Mouse (Mus musculus) gastrocnemius, postnatal 14 days (tissue): ENCODE measurements around the gene Tmcc1. TPM values are rescaled to one million over a fixed set of nuclear protein-coding genes. Genes with fewer than 3 reads are reported as not detected.
A peak's percentile ranks its signal among the peaks of the same experiment; 100 is the strongest.
"Not testable (repeated sequence)": the region's sequence is repeated elsewhere in the genome, so short reads cannot be mapped to it uniquely, and the experiment has no call there.

Experiments
- DNase-seq: peaks from one replicate; pipeline ENCODE4 v3.0.0; 2021; ENCODE audit warnings: mixed read lengths
- intact Hi-C: fragments of 180-260 bp; cut with DNase I; formaldehyde crosslinking; loops from one replicate; pipeline ENCODE4 v1.15.1; 2025; ENCODE audit warnings: low total_unique reads
- total RNA-seq, 2 experiments: library from RNA; stranded (reverse); gene quantifications; 2 replicates each; pipeline ENCODE4 v1.2.3; 2021

Tmcc1 gene
- total RNA-seq, 2 experiments from 2014 or later, result 26.8 to 37.0 TPM

DNA sequence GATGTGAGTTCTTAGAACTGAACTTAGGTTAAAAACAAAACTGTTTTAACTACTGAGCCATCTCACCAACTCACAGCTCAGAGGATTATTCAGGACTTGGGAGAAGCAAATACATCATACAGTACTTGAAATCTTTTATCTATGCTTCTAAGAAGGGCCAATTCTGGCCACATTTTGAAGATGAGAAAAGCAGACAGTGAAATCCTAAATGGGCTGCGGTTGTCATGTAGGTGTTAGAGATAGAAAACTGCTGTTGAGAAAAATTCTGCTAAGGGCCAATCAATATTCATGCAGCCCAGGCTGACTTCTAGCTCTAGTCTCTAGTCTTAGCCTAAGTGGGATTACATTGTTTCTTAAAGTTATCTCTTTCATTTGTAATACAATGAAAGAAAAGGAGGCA lies 26.9 kb downstream of the Tmcc1 start:
- no peak for DNase-seq
- intact Hi-C loops, result no loop called here

DNA sequence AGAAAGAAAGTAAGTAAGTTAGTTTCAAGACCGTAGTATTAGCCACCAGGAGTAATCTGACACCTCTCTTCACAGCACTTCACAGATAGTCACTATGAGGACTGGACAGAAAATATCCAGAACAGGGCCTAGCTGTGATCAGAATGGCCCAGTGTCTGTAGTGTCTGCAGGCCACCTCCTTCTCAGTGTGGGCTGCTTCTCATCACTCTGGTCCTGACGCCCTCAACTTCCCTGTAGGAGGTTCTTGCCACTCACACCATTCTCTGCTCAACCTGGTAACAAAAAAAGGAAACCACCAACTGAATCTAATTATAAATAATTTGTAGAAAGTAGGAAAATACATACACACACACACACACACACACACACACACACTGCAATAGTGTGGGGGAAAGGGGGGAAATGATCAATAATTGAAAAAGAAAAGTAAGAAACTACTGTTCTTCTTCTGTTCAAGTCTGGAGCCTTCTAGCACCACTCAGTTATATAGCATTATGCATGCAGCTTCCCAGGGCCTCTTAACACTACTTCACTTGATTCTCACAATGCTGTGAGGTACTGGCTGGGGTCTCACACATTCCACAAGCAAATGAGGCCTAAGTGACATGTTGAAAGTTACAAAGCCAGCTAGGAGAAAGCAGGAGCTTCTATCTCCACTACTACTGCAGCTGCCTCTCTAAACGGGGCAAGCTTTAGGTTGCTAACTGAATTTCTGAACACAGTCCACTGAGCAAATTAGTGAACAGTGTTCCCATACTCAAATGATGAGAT lies 38.2 kb downstream of the Tmcc1 start:
- DNase-seq, result no peak
- intact Hi-C loops, result no loop called here

DNA sequence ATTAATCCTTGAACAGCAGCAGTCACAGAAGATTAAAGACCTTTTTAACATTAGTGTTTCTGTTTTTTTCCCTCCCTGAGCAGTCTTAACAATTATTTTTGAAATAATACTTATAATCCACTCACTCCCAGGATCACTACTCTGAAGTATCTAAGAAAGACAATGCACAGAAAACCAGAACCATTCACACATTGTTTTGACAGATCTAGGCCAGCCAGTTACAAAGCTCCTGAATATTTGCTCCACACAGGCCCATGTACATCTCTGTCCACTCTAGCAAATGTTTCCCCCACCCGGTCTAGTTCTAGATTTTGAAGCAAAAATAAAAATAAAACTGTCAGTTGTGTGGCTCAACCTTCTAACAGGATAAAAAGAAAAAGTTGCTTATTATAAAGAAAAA lies 45.9 kb downstream of the Tmcc1 start:
- DNase-seq, result no peak
- intact Hi-C loops, result no loop called here

DNA sequence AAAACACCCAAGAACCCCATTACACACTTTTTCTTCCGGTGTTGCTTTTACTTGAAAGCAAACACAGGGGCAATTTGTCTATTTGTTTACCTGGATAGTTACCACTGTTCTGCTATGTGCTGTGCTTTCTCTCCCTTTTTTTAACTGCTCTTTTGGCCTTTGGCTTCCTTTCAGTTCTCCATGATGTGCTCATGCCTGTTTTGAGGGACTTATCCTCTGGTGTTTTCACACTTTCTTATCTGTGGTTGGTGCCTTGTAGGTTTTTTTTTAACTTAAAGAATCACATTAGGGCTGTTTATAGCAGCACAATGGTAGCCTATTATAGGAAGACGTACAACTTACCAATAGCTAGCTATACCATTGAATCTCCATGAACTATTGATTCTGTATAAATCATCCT lies 51.6 kb downstream of the Tmcc1 start:
- intact Hi-C loops, result no loop called here
- DNase-seq, result no peak

DNA sequence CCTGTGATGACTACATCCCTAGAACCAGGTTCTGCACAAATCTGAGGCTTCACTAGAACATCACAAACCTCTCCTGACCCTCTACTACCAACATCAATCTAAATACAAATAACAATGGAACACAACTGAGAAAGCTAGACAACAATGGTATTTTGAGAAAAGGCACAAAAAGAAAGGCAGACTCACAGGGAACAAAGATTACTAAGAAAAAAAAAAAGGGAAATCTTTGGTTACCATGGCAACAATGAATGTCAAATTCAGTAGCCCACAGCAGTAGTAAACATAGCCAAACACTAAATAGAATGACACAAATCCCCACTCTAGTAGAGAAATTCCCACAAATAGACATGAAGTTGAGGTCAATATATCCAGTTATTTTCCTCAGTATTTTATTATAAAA lies 52.5 kb downstream of the Tmcc1 start:
- intact Hi-C loops, result no loop called here
- no peak for DNase-seq

DNA sequence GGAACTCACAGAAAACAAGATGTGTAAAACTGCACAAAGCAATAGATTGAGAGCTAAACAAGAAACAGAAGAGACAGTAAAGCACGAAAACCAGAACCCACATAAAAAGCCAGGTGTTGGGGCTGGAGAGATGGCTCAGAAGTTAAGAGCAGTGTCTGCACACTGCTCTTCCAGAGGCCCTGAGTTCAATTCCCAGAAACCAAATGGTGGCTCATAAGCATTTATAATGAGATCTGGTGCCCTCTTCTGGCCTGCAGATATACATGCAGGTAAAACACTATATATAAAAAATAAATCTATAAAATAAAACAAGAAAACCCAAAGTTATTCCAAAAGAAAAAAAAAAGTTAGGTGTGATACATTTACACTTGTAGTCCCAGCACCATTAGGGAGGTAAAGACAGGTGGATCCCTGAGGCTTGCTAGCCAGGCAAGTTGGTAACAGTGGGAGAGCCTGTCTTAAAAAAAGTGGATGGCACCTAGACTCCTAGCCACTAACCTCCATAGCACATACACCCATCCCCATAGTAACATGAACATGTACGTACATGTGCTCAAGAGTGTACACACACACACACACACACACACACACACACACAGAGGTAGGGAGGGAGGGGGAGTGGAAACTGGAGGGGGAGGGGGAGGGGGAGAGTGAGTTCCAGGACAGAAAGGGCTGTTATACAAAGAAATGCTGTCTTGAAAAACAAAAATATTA lies 54.0 kb downstream of the Tmcc1 start:
- intact Hi-C loops, result loop anchor here (10.0 kb wide), 1 partner anchor 244 kb away; no protein-coding TSS in a partner anchor
- DNase-seq, result no peak

DNA sequence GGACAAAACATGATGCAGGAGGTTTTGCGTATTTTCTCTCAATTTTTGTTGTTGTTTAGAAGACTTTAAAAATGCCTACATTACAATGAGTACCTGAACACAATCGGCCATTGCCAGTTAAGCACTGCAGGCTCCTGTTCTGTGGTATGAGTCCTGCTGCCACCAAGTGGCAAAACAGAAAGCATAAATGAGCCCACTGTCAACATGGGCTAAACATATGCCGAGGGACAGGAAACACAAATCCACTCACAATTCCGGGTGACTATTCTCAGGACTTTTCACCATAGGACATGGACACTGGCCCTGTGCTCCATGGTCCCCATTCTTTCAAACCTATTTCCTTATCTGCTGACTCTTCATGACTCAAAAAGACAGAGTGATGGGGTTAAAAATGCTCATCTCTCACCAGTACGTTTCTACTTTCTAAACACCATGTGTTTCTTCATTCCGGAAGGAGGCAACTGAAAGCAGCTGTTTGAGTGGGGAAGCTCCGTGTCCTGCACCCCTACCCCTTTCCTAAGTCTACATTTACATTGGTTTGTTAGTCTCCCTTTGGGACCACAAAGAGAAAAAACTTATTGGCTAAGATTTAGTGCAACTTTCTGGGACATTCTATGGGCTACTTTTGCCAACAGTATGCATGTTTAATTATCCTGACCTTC lies 57.2 kb downstream of the Tmcc1 start:
- intact Hi-C loops, result loop anchor here (10.0 kb wide), 1 partner anchor 241 kb away; no protein-coding TSS in a partner anchor
- DNase-seq, result no peak

DNA sequence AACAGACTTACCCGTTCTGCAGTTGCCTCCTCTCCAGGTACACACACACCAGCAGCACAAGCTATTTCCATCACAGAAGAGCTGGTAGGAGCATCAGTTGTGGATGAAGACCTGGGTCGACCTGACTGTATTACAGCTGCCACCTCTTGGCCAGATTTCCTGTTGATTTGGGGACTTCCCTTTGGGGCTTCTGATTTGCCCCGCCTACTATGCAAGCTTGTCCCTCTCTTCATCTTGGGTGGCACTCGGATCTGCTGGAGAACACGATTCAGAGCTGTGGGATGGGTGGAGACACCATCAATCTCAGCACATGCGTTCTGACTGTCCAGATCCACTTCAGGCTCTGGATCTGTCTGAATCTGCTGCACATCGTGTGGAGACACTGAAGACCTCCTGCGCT lies 59.5 kb downstream of the Tmcc1 start:
- no peak for DNase-seq
- intact Hi-C loops, result loop anchor here (10.0 kb wide), 1 partner anchor 239 kb away; no protein-coding TSS in a partner anchor

DNA sequence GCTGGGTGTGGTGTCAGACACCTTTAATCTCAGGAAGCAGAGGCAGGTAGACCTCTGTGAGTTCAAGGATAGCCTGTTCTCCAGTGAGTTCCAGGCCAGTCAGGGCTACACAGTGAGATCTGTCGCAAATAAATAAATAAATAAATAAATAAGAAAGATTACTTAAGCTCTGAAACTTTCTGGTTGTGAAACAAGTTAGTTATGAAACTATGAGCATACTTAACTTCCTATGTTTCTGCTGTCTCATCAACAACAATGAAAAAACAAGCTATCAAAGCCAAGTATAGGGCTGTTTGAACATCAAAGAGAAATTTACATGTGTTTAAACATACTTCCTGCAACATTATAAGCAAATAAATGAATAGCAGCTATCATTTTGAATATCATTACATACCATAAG lies 61.5 kb downstream of the Tmcc1 start:
- DNase-seq, result no peak
- intact Hi-C loops, result loop anchor here (10.0 kb wide), 1 partner anchor 237 kb away; no protein-coding TSS in a partner anchor

DNA sequence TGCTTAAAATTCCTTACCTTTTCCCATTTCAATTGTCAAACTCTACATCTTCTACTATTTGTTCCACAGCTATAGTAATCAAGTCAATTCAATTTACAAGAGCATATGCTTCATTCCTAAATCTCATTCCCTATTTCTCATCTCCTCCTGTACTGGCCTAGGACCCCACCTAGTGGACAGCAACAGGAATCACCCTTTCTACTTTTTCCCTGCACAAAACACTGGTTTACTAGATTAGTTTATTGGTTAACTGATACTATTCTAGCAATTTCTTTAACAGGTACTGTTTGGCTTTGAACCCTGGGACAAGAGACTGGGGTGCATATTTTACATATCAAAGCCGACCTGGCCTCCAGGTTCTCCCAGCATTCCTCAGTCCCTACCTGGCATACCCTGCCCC lies 64.6 kb downstream of the Tmcc1 start:
- intact Hi-C loops, result loop anchor here (5.0 kb wide), 1 partner anchor 116 kb away; no protein-coding TSS in a partner anchor
- DNase-seq, result no peak

DNA sequence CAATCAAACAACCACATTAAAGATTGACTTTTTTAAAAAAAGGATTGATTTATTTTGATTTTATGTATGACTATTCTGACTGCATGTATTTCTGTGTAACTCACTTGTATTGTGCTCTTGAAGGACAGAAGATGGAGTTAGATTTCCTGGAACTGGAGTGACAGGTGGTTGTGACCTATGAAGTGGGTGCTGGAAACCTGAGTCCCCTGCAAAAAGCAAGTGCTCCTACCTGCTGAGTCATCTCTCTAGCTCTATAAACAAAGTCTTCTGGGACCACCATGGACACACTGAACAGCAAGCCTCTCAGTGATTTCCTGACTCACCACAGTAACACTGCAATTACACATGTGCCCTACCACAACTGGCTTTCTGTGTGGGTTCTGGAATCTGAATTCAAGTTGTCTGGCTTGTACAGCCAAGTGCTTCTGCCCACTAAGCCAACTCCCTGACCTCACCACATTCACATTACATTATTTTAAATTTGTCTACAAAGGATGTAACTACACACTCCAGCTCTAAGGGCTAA lies 65.3 kb downstream of the Tmcc1 start:
- DNase-seq, result no peak
- intact Hi-C loops, result loop anchor here (5.0 kb wide), 1 partner anchor 116 kb away; no protein-coding TSS in a partner anchor

DNA sequence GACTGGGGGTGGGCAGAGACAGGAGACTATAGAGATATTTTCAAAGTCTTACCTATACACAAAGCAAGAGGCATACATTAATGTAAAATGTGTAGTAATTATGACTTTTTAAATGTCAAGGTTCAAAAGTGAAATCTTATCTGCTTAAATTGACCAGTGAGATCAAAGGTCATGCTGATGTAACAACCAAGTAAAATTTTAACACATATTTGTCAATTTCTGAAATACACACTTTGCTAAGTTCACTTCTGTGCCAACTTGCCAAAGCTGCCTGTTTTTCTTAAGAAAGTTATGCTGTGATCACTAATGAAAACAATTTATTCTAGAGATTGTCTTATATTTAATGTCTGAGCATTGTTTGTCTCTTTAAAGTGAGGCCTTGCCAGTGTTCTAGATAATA lies 66.7 kb downstream of the Tmcc1 start:
- intact Hi-C loops, result loop anchor here (5.0 kb wide), 1 partner anchor 114 kb away; no protein-coding TSS in a partner anchor
- DNase-seq, result no peak

DNA sequence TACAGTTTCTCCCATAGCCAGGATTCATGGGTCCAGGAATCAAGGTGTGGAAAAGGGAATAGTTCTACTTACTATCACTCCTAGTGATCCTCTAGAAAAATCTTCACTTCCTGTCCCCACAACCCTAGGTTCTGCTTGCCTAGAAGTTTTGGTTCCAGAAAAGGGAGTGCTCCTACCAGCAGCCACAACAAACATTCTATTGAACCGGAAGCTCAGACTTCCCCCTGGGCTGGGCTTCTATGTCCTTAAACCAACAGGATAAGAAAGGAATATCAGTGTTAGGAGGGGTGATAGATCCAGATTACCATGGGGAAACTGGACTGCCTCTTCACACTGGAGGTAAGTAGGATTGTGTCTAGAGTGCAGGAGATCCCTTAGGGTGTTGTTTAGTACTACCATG lies 70.4 kb downstream of the Tmcc1 start:
- intact Hi-C loops, result no loop called here
- no peak for DNase-seq

DNA sequence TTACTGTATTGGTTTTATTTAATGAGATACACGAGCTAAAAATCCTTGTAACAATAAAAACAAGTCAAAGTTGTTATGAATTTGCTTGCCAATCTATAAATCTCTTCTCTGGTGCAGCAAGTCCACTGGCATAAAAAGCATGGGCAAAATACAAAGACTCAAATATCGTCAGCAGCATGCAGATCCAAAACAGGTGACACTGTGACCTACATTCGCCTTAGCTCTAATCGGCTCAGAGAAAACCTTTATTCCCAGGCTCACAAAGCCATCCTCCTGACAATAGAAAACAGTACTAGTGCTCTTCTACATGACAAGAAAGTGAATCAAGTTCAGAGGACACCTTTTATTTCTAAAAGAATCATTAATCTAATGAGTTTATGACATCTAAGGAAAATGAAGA lies 73.6 kb downstream of the Tmcc1 start:
- no peak for DNase-seq
- intact Hi-C loops, result loop anchor here (10.0 kb wide), 1 partner anchor 55 kb away; no protein-coding TSS in a partner anchor

DNA sequence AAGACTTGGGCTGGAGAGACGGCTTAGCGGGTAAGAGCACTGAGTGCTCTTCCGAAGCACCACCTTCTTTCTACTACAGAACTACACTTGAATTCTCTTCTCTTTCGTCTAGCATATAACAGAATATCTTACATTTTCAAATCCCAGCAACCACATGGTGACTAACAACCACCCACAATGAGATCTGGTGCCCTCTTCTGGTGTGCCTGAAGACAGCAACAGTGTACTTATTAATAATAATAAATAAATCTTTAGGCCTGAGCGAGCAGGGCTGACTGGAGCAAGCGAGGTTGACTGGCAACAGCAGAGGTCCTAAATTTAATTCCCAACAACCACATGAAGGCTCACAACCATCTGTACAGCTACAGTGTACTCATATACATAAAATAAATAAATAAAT lies 76.7 kb downstream of the Tmcc1 start:
- intact Hi-C loops, result loop anchor here (10.0 kb wide), 1 partner anchor 52 kb away; no protein-coding TSS in a partner anchor
- not testable (repeated sequence) for DNase-seq

DNA sequence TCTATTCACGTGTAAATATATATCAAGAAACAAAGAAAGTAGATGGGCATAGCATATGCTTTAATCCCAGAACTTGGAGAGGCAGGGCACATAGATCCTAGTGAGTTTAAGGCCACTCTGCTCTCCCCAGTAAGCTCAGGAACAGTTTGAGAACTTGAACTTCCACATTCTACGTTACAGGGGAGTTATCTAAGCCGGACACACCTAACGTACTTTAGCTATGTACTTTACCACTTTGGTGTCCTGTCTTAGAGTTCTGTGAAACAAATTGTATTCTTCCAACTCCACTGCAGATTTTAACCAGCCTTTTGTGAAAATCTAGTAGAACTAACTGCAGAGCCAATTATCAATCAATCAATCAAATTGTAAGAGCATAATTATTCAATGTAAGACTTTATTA lies 82.7 kb downstream of the Tmcc1 start:
- no peak for DNase-seq
- intact Hi-C loops, result loop anchor here (10.0 kb wide), 1 partner anchor 46 kb away; no protein-coding TSS in a partner anchor

DNA sequence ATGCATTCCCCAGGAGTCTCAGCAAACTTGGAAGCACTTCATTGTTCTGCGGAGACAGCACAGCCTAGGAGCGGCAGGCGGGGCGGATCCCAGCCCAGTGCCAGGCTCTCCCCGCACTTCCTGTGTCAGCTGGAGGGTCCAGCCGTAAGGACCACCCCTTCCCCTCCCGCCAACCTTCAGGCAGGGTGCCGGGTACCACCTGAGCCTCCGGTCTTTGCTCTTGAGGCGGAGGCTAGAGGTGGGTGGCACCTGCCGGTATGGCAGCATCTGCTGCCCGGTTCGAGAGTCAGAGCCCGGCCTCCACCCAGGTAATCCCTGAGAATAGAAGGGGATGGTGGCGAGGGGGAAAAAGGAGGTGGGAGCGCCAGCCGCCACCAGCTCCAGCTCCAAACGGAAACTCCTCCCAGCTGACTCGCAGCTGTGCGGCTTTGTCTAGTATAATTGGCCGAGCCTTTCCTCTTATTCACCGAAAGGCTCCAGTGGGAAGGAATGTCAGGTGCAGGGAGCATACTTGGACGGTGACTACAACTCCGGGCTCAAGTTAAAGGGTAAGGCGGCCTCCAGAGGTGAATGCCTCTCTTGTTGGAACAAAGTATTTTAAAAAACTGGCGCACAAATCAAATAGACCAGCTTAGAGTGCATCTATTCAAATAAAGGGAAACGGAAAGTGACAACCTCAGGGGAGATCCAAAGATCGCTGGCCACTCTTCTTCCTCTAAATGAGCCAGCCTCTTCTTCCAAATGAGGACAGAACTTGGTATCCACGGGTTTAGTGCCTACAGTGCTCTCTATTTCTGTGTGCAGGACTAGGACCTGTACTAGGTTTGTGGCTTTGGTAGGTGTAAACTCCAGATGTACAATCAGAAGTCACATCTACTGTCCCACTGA lies 85.6 kb downstream of the Tmcc1 start:
- peak; percentile 33 for DNase-seq
- intact Hi-C loops, result no loop called here

DNA sequence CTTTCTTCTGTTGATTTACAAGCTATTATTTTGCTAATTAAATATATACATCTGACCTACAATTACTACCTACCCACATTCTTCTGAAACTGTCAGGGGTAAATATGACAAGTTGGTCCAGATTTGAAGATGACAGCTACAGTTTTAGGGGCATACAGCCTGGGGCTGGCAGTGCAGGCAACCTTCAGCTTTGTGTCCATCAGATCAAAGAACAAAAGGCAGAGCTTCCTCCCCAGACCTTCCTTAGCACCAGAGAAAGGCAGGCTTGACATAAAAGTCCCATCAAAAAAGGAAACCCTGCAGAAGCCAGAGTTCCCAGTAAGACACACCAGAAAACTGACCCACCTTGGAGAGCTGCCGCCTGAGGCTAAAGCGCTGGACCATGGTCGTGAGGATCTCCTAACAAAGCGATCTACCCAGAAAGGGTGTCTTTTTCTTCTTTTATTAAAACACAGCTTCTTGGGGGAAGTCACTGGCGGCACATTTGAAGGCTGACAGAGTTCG lies 86.3 kb downstream of the Tmcc1 start:
- intact Hi-C loops, result no loop called here
- no peak for DNase-seq

DNA sequence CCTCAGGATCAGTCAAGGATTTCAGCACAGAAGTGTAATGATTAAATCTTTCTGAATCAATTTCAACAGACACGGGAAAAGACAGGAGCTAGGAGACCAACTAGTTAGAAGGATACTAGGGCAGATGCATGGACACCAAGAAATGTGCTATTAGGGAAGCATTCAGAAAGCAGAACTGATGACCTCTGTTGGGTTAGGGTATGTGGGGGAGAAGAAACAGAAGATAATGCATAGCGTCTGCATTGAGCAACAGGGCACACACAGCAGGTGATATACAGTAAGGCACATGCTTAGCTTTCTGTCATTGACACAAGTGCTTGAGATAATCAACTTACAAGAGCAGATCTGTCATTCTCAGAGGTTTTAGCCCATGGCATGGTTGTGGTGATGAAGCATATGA lies 95.7 kb downstream of the Tmcc1 start:
- DNase-seq, result no peak
- intact Hi-C loops, result no loop called here
